ENCODE assay signal across 11 mouse cellular contexts in the genomic region with DNA sequence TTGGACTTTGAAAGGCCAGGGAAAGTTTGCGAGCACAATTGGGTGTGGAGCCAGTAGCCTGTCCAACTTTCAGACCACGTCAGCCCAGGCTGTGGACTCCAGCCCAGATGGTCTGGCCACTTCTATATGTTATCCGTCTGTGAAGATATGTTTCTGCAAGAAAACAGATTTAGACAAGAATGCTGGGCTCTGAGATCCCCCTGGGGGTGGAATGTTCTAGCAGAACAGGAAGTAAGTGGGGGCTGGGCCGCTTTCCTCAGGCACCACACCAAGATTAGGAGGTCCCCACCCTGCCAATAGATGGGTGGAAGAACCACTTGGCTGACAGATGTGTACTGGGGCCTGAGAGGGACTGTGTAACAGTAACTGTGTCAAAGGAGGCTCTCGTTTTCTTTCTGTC. TPM values are rescaled to one million over a fixed set of nuclear protein-coding genes. Genes with fewer than 3 reads are reported as not detected.
DNase-seq lines count a peak whose midpoint lies in the region; ATAC-seq and TF ChIP-seq lines count a peak whose summit lies in the region.
"Had no signal": no experiment of that assay in that cellular context is flagged by ENCODE, and none has a peak within 500 bp of the region (broad histone marks: within the 10 kb centered on the region; RNA-seq: fewer than 3 reads in every experiment).

No protein-coding gene starts in this region.

- H3K36me3 ChIP-seq in lung, postnatal 0 days (ENCODE audit: insufficient read depth, low read length) = no peaks in the 10 kb centered on the region
- H3K36me3 ChIP-seq: midbrain, embryonic 13.5 days had no signal

- no peak for TF ChIP-seq CTCF in lung, postnatal 0 days (IDR thresholded peaks at IDR 0.05)

- H3K9me3 ChIP-seq in lung, postnatal 0 days (ENCODE audit: low read length) = no peaks in the 10 kb centered on the region
- H3K9me3 ChIP-seq: midbrain, embryonic 13.5 days had no signal

- intact Hi-C loops in heart, postnatal 10 days (cut with DNase I) = no loop called here
- intact Hi-C loops in left cerebral cortex, postnatal 25 days (cut with DNase I) = no loop called here

- no peak overlapping the region for H3K4me2 ChIP-seq in lung, postnatal 0 days (replicated peaks; ENCODE audit: low read depth, low read length)
- H3K4me2 ChIP-seq: midbrain, embryonic 13.5 days had no signal

- ATAC-seq in lung, postnatal 0 days = peak; percentile 84
- ATAC-seq: midbrain, embryonic 13.5 days; Patski had no signal

- H3K4me3 ChIP-seq in lung, postnatal 0 days (ENCODE audit: low read depth, low read length) = no peak overlapping the region
- H3K4me3 ChIP-seq: midbrain, embryonic 13.5 days had no signal

- WGBS in lung, postnatal 0 days = 37% methylated on average over 5 of the region's 5 CpGs

- H3K4me1 ChIP-seq in lung, postnatal 0 days (ENCODE audit: insufficient read depth, low read depth, low read length) = no peaks in the 10 kb centered on the region
- H3K4me1 ChIP-seq: midbrain, embryonic 13.5 days had no signal

- peak; percentile 7 for DNase-seq in ZHBTc4 (ENCODE audit: low read depth, low spot score)
- DNase-seq in gastrocnemius, adult 8-10 months (ENCODE audit: low spot score in 2 of 2) = peak; percentile 60 to 61
- peak; percentile 81 to 86 for DNase-seq in heart, postnatal 10 days
- DNase-seq in lung, postnatal 0 days (ENCODE audit: low spot score) = peak; percentile 82
- DNase-seq in cerebellum, postnatal 14 days = no peak
- no peak for DNase-seq in thymus, postnatal 14 days
- DNase-seq in left cerebral cortex, postnatal 25 days (ENCODE audit: low spot score in 2 of 2) = no peak
- no peak for DNase-seq in left cerebral cortex, adult 8-10 months (ENCODE audit: low spot score in 2 of 2)
- DNase-seq: cerebellum, adult 8-10 months had no signal

- peak overlapping the region; percentile 57; the same call in 1 of the 2 replicates for H3K27ac ChIP-seq in lung, postnatal 0 days (ENCODE audit: low read length)
- H3K27ac ChIP-seq: midbrain, embryonic 13.5 days had no signal

- H3K27me3 ChIP-seq in lung, postnatal 0 days (replicated peaks; ENCODE audit: insufficient read depth, low read length) = no peaks in the 10 kb centered on the region
- H3K27me3 ChIP-seq: midbrain, embryonic 13.5 days; Patski had no signal

- no peak; the same call in 1 of the 2 replicates for TF ChIP-seq EP300 in lung, postnatal 0 days (IDR thresholded peaks at IDR 0.05)

- no peak overlapping the region for H3K9ac ChIP-seq in lung, postnatal 0 days (replicated peaks; ENCODE audit: low read depth)
- H3K9ac ChIP-seq: midbrain, embryonic 13.5 days had no signal

RNA-seq across cellular contexts. Expression of a gene that starts 37.8 kb away (rescaled TPM):
- total RNA-seq in gastrocnemius, adult 8-10 months (2022) = 1 to 10 TPM; 5.5 to 9.9 (median 7.8) TPM
- total RNA-seq in heart, postnatal 10 days (2021) = 100 to 1,000 TPM; 157 to 164 TPM
- 47.7 and 50.7 TPM in 2 replicates for polyA plus RNA-seq in lung, postnatal 0 days (2015; fragmentation: Nextera tagmentation; extraction: Ambion mirVana)
- total RNA-seq in left cerebral cortex, postnatal 25 days (2021) = 1 to 10 TPM; 6.9 to 7.0 TPM
- 1 to 10 TPM; 5.9 to 8.1 (median 7.3) TPM for total RNA-seq in left cerebral cortex, adult 8-10 months (2022)

Comparison
In these comparisons a context has a peak if more than half of its experiments do, and no peak if none do; other contexts are left out.
1. DNase-seq: peak in ZHBTc4 (single experiment), gastrocnemius, adult 8-10 months (2 of 2), heart, postnatal 10 days (2 of 2) and lung, postnatal 0 days (single experiment); none in cerebellum, postnatal 14 days (0 of 2), thymus, postnatal 14 days (single experiment), left cerebral cortex, postnatal 25 days (0 of 2) and left cerebral cortex, adult 8-10 months (0 of 2).
2. RNA of a gene that starts 37.8 kb away (total RNA-seq): 157 to 164 TPM in heart, postnatal 10 days; 5.5 to 9.9 TPM in gastrocnemius, adult 8-10 months, 5.9 to 8.1 TPM in left cerebral cortex, adult 8-10 months and 6.9 to 7.0 TPM in left cerebral cortex, postnatal 25 days; every median in the first group is over 10 times any median in the second.